Mouse (Mus musculus): ENCODE results near the gene Pgpep1l. TPM values are rescaled to one million over a fixed set of nuclear protein-coding genes. Genes with fewer than 3 reads are reported as not detected.

Pgpep1l gene
- total RNA-seq, 2 experiments from 2014 or later: not detected

- DNase-seq: no peak
Measured at GRCm38 (mm10) chr7:68259523-68260081, 4.4 kb downstream of the Pgpep1l start.

GRCm38 (mm10) chr7:68258326-68259150 lies 5.5 kb downstream of the Pgpep1l start:
- DNase-seq: no peak

GRCm38 (mm10) chr7:68257767-68258166 lies 6.3 kb downstream of the Pgpep1l start:
- no peak for DNase-seq

- no peak for DNase-seq
Measured at GRCm38 (mm10) chr7:68250902-68251301, 13.1 kb downstream of the Pgpep1l start.

- DNase-seq: no peak
Measured at GRCm38 (mm10) chr7:68250411-68250810, 13.6 kb downstream of the Pgpep1l start.

- DNase-seq: no peak
Measured at GRCm38 (mm10) chr7:68246249-68246648, 17.8 kb downstream of the Pgpep1l start.

- DNase-seq: no peak
Measured at GRCm38 (mm10) chr7:68245681-68246080, 18.4 kb downstream of the Pgpep1l start.

GRCm38 (mm10) chr7:68241205-68241604 lies 22.8 kb downstream of the Pgpep1l start:
- no peak for DNase-seq

- DNase-seq: no peak
Measured at GRCm38 (mm10) chr7:68239220-68239827, 24.7 kb downstream of the Pgpep1l start.

- DNase-seq: no peak
Measured at GRCm38 (mm10) chr7:68236817-68237216, 27.2 kb downstream of the Pgpep1l start.

GRCm38 (mm10) chr7:68233619-68234223 lies 30.3 kb downstream of the Pgpep1l start:
- peak; percentile 33 to 52 for DNase-seq

- no peak for DNase-seq
Measured at GRCm38 (mm10) chr7:68232521-68232920, 31.5 kb downstream of the Pgpep1l start.

- DNase-seq: no peak
Measured at GRCm38 (mm10) chr7:68230831-68231230, 33.2 kb downstream of the Pgpep1l start.

GRCm38 (mm10) chr7:68228491-68228890 lies 35.5 kb downstream of the Pgpep1l start:
- DNase-seq: no peak

- no peak for DNase-seq
Measured at GRCm38 (mm10) chr7:68227621-68228020, 36.4 kb downstream of the Pgpep1l start.

- DNase-seq: no peak
Measured at GRCm38 (mm10) chr7:68227021-68227420, 37.0 kb downstream of the Pgpep1l start.

GRCm38 (mm10) chr7:68225427-68226054 lies 38.5 kb downstream of the Pgpep1l start:
- no peak for DNase-seq

- no peak for DNase-seq
Measured at GRCm38 (mm10) chr7:68224006-68224405, 40.0 kb downstream of the Pgpep1l start.

- peak; percentile 40 to 58 for DNase-seq
Measured at GRCm38 (mm10) chr7:68223356-68223808, 40.7 kb downstream of the Pgpep1l start.

GRCm38 (mm10) chr7:68221677-68222230 lies 42.3 kb downstream of the Pgpep1l start:
- DNase-seq: no peak

GRCm38 (mm10) chr7:68218879-68219278 lies 45.2 kb downstream of the Pgpep1l start:
- DNase-seq: no peak

- DNase-seq: no peak
Measured at GRCm38 (mm10) chr7:68215522-68216070, 48.4 kb downstream of the Pgpep1l start.
